Mouse (Mus musculus) CH12.LX (cell line): ENCODE measurements around the gene Zfhx3. TPM values are rescaled to one million over a fixed set of nuclear protein-coding genes. Genes with fewer than 3 reads are reported as not detected.

ENCODE experiments used
- DNase-seq: peaks from one replicate; pipeline ENCODE4 v3.0.0-alpha.2; 2013; ENCODE audit errors: extremely low read depth
- H3K27ac ChIP-seq: 2 replicates; pipeline ENCODE4 v1.5.1; 2012; ENCODE audit warnings: low read depth, mild to moderate bottlenecking, control low read depth, moderate library complexity; ENCODE audit not compliant: insufficient read depth
- H3K27me3 ChIP-seq: replicated peaks from 2 replicates; pipeline ENCODE3; 2012; ENCODE audit warnings: inconsistent platforms
- H3K36me3 ChIP-seq, 2 experiments: replicated peaks in 1 of 2; 2 replicates each; pipeline versions ENCODE3 to v1.6.1; 2012; ENCODE audit warnings: inconsistent platforms in 1 of 2, low read length in 1 of 2, mild to moderate bottlenecking in 1 of 2, mixed read lengths in 1 of 2, moderate library complexity in 1 of 2; ENCODE audit not compliant: control insufficient read depth in 1 of 2, insufficient read depth in 1 of 2
- H3K4me1 ChIP-seq, 2 experiments: 2 replicates each; pipeline ENCODE4 v1.6.1; 2012; ENCODE audit warnings: inconsistent platforms in 1 of 2, moderate library complexity in 1 of 2; ENCODE audit not compliant: insufficient read depth in 2 of 2, control insufficient read depth in 1 of 2
- H3K4me2 ChIP-seq: 2 replicates; pipeline ENCODE4 v1.6.1; 2012; ENCODE audit warnings: low read depth, mild to moderate bottlenecking, control low read depth; ENCODE audit not compliant: poor library complexity, insufficient read depth, severe bottlenecking
- H3K4me3 ChIP-seq, 3 experiments: fragments of 150-350 bp in 1 of 3; sonication (generic) in 1 of 3; replicated peaks in 1 of 3; 2 replicates each; pipeline versions ENCODE3 to v1.5.1; 2011 to 2012; ENCODE audit warnings: low read depth in 2 of 3, low read length in 2 of 3, mild to moderate bottlenecking in 2 of 3, moderate library complexity in 2 of 3, control low read depth in 1 of 3, improper control_type of control experiment in 1 of 3, inconsistent platforms in 1 of 3, mixed read lengths in 1 of 3; ENCODE audit not compliant: poor library complexity in 1 of 3
- H3K79me2 ChIP-seq: replicated peaks from 2 replicates; pipeline ENCODE4 v1.6.1; 2012; ENCODE audit warnings: mild to moderate bottlenecking, moderate library complexity; ENCODE audit not compliant: control insufficient read depth, poor library complexity, insufficient read depth, severe bottlenecking; ENCODE audit errors: extremely low read depth
- H3K9ac ChIP-seq: 2 replicates; pipeline ENCODE4 v1.6.1; 2012; ENCODE audit warnings: low read depth, mild to moderate bottlenecking, control low read depth, moderate library complexity; ENCODE audit not compliant: insufficient read depth
- H3K9me3 ChIP-seq: replicated peaks from 2 replicates; pipeline ENCODE3; 2012; ENCODE audit warnings: low read length, inconsistent platforms, mixed read lengths
- BHLHE40 ChIP-seq: IDR thresholded peaks from 2 replicates; pipeline ENCODE4 v1.6.1; 2011; ENCODE audit warnings: mild to moderate bottlenecking, low read depth, low read length, improper control_type of control experiment
- CHD1 ChIP-seq: IDR thresholded peaks from 2 replicates; pipeline ENCODE4 v1.6.1; 2012; ENCODE audit warnings: low read depth, low read length, improper control_type of control experiment, inconsistent platforms
- CTCF ChIP-seq, 2 experiments: IDR thresholded peaks in 1 of 2; conservative IDR thresholded peaks in 1 of 2; 2 replicates each; pipeline ENCODE4 v1.5.1; 2011 to 2012; ENCODE audit warnings: low read depth in 2 of 2, low read length in 2 of 2, improper control_type of control experiment in 1 of 2, inconsistent platforms in 1 of 2, mild to moderate bottlenecking in 1 of 2, moderate library complexity in 1 of 2
- ELF1 ChIP-seq: IDR thresholded peaks from 2 replicates; pipeline ENCODE4 v1.6.1; 2014; ENCODE audit warnings: low read depth, mild to moderate bottlenecking, inconsistent platforms, low read length, improper control_type of control experiment
- ETS1 ChIP-seq: conservative IDR thresholded peaks from 2 replicates; pipeline ENCODE4 v1.6.1; 2012; ENCODE audit warnings: low read depth, mild to moderate bottlenecking, inconsistent platforms, low read length, improper control_type of control experiment, moderate library complexity
- GABPA ChIP-seq: IDR thresholded peaks from 2 replicates; pipeline ENCODE4 v1.6.1; 2012; ENCODE audit warnings: low read depth, low read length, improper control_type of control experiment, inconsistent platforms; ENCODE audit not compliant: insufficient replicate concordance
- HCFC1 ChIP-seq: IDR thresholded peaks from 2 replicates; pipeline ENCODE4 v1.6.1; 2012; ENCODE audit warnings: low read depth, mild to moderate bottlenecking, inconsistent platforms, low read length, improper control_type of control experiment
- IRF4 ChIP-seq: IDR thresholded peaks from 2 replicates; pipeline ENCODE4 v1.6.1; 2014; ENCODE audit warnings: low read depth, mild to moderate bottlenecking, inconsistent platforms, low read length, improper control_type of control experiment
- JUN ChIP-seq: IDR thresholded peaks from 2 replicates; pipeline ENCODE4 v1.6.1; 2011; ENCODE audit warnings: low read depth, mild to moderate bottlenecking, low read length, improper control_type of control experiment, moderate library complexity; ENCODE audit not compliant: insufficient read depth
- JUND ChIP-seq: conservative IDR thresholded peaks from 2 replicates; pipeline ENCODE4 v1.6.1; 2011; ENCODE audit warnings: low read depth, low read length, improper control_type of control experiment
- KAT2A ChIP-seq: IDR thresholded peaks from 2 replicates; pipeline ENCODE4 v1.6.1; 2012; ENCODE audit warnings: low read length, improper control_type of control experiment, inconsistent platforms; ENCODE audit not compliant: insufficient replicate concordance
- MAFK ChIP-seq: IDR thresholded peaks from 2 replicates; pipeline ENCODE4 v1.6.1; 2011; ENCODE audit warnings: low read length, improper control_type of control experiment; ENCODE audit not compliant: insufficient replicate concordance
- MAX ChIP-seq: IDR thresholded peaks from 2 replicates; pipeline ENCODE4 v1.6.1; 2011; ENCODE audit warnings: low read length, improper control_type of control experiment
- MEF2A ChIP-seq: IDR thresholded peaks from 2 replicates; pipeline ENCODE4 v1.6.1; 2014; ENCODE audit warnings: low read depth, mild to moderate bottlenecking, inconsistent platforms, low read length, improper control_type of control experiment, borderline replicate concordance
- MXI1 ChIP-seq: IDR thresholded peaks from 2 replicates; pipeline ENCODE4 v1.6.1; 2011; ENCODE audit warnings: mild to moderate bottlenecking, low read depth, low read length, improper control_type of control experiment
- NELFE ChIP-seq: IDR thresholded peaks from 2 replicates; pipeline ENCODE4 v1.6.1; 2011; ENCODE audit warnings: low read depth, low read length, improper control_type of control experiment
- NRF1 ChIP-seq: IDR thresholded peaks from 2 replicates; pipeline ENCODE4 v1.6.1; 2014; ENCODE audit warnings: low read depth, mild to moderate bottlenecking, inconsistent platforms, low read length, improper control_type of control experiment, moderate library complexity
- PAX5 ChIP-seq: IDR thresholded peaks from 2 replicates; pipeline ENCODE4 v1.6.1; 2012; ENCODE audit warnings: low read length, inconsistent platforms, mixed read lengths
- RAD21 ChIP-seq: IDR thresholded peaks from 2 replicates; pipeline ENCODE4 v1.6.1; 2011; ENCODE audit warnings: low read depth, mild to moderate bottlenecking, low read length, improper control_type of control experiment, moderate library complexity
- TCF12 ChIP-seq: IDR thresholded peaks from 2 replicates; pipeline ENCODE4 v1.6.1; 2014; ENCODE audit warnings: low read depth, mild to moderate bottlenecking, inconsistent platforms, low read length, improper control_type of control experiment
- ZKSCAN1 ChIP-seq: IDR thresholded peaks from 2 replicates; pipeline ENCODE4 v1.6.1; 2012; ENCODE audit warnings: low read depth, inconsistent platforms, low read length, improper control_type of control experiment, borderline replicate concordance
- ZMIZ1 ChIP-seq: IDR thresholded peaks from 2 replicates; pipeline ENCODE4 v1.6.1; 2012; ENCODE audit warnings: low read depth, mild to moderate bottlenecking, inconsistent platforms, low read length, improper control_type of control experiment
- ZNF384 ChIP-seq: IDR thresholded peaks from 2 replicates; pipeline ENCODE4 v1.6.1; 2012; ENCODE audit warnings: low read depth, low read length, improper control_type of control experiment, inconsistent platforms
- dilution Hi-C: fragments of 300-500 bp; cut with MboI; formaldehyde crosslinking; loops from 2 replicates; pipeline ENCODE4 v1.14.3; 2020; ENCODE audit warnings: low sequenced_read_pairs; ENCODE audit not compliant: extremely low pct_unique_long_range_greater_than_20kb, extremely low pct_ligation_motif_present
- in situ Hi-C: fragments of 300-500 bp; cut with MboI; formaldehyde crosslinking; loops from 3 replicates; pipeline ENCODE4 v1.14.3; 2019; ENCODE audit warnings: low sequenced_read_pairs, low pct_ligation_motif_present, low pct_unique_long_range_greater_than_20kb, mixed read lengths
- polyA plus RNA-seq: library from polyadenylated mRNA; unstranded; fragments of >175 nt; gene quantifications from 2 replicates; pipeline ENCODE4 v1.2.1, GENCODE M21; 2012; ENCODE audit warnings: low read depth; ENCODE audit not compliant: insufficient read length
- total RNA-seq, 2 experiments: library from RNA; depleted of rRNA; stranded (reverse); fragments of 300-350 nt in 1 of 2; fragments of >200 nt in 1 of 2; gene quantifications; 2 replicates each; pipeline ENCODE4 v1.2.3; 2012 to 2014

The Zfhx3 gene
- total and polyA plus RNA-seq, 3 experiments: 0.05 to 0.76 (median 0.68) TPM

DNA sequence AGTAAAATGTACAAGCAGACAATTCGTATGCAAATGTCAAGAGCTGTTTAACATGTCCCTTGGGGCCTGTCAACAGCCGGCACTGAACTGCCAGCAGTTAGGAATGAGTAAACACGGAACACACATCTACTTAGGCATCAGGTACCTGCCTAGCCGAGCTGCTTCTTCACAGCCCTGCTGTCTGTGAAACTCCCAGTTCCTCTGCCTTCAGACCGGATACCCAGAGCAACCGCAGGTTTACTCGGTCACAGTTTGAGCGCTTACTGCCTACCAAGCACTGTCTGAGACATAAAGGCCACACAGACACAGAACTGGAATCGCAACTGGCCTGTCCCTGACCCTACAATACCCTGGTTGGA, 652.6 kb downstream of the Zfhx3 start (continued):
- TF ChIP-seq CTCF (conservative IDR thresholded peaks at IDR 0.05 in 1 of 2, IDR thresholded peaks at IDR 0.05 in 1 of 2; ENCODE audit: low read depth in 2 of 2, low read length in 2 of 2) (no peak), MAX (no peak), MAFK (0 out of 2 replicates have a peak, but pooled peaks have one; percentile 52)
- TF ChIP-seq, all 38 proteins: peak for 20

GRCm38 (mm10) chr8:108595721-108596495, 653.5 kb downstream of the Zfhx3 start:
- TF ChIP-seq NRF1 (no peak), ETS1 (no peak), MEF2A (no peak), HCFC1 (no peak), MAFK (no peak), GABPA (no peak), MAX (no peak), ZMIZ1 (no peak), TCF12 (no peak), ZNF384 (no peak), JUN (no peak), ELF1 (no peak), JUND (no peak), RAD21 (no peak), IRF4 (no peak), ZKSCAN1 (no peak)
- no peaks in the 10 kb centered on the region for H3K27me3 ChIP-seq
- H3K4me3 ChIP-seq: no peak overlapping the region
- no peaks in the 10 kb centered on the region for H3K9me3 ChIP-seq
- H3K4me1 ChIP-seq: peaks cover 27 to 45% of the 10 kb centered on the region in 2 experiments
- no peak for DNase-seq
- H3K4me2 ChIP-seq: no peak overlapping the region
- in situ Hi-C loops: loop anchor here (25.0 kb wide), 1 partner anchor 316 kb away; no protein-coding TSS in a partner anchor
- H3K9ac ChIP-seq: no peak overlapping the region
- H3K36me3 ChIP-seq: no peaks in the 10 kb centered on the region
- dilution Hi-C loops: no loop called here
- H3K79me2 ChIP-seq: no peaks in the 10 kb centered on the region
- H3K27ac ChIP-seq: no peak overlapping the region

DNA sequence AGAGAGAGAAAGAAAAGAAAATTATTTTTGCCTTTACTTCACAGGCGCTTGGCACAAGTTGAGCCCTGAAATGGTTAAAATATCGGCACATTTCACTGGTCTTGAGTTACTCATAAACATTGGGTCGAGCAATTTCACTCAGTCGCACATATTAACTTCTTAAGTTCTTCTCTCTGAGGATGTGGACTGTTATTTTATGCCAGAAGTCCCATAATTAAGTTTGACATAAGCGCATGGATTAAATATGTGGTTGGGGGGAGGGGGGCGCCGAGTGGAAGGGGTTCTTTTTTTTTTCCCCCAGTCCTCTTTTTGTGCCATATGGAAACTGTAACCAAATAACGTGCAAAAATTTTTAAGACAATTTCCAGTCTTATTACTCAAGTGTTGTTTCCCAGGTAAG, 656.6 kb downstream of the Zfhx3 start:
- no peak for TF ChIP-seq NELFE
- TF ChIP-seq KAT2A: no peak
- TF ChIP-seq MEF2A: no peak
- TF ChIP-seq PAX5: no peak
- TF ChIP-seq CHD1: no peak
- no peak for TF ChIP-seq ZNF384
- TF ChIP-seq BHLHE40: no peak
- TF ChIP-seq MXI1: no peak
- in situ Hi-C loops (loop anchor here (25.0 kb wide), 1 partner anchor 313 kb away; no protein-coding TSS in a partner anchor), dilution Hi-C loops (no loop called here)
- Histone ChIP-seq H3K36me3 (no peaks in the 10 kb centered on the region), H3K9me3 (no peaks in the 10 kb centered on the region), H3K4me3 (no peak overlapping the region), H3K4me1 (peaks cover 12 to 23% of the 10 kb centered on the region in 2 experiments), H3K79me2 (no peaks in the 10 kb centered on the region), H3K9ac (no peak overlapping the region), H3K27me3 (no peaks in the 10 kb centered on the region), H3K27ac (no peak overlapping the region), H3K4me2 (no peak overlapping the region)
- DNase-seq: no peak
